Mouse (Mus musculus) kidney, embryonic 14.5 days (tissue): ENCODE results near the gene Mto1. TPM values are rescaled to one million over a fixed set of nuclear protein-coding genes. Genes with fewer than 3 reads are reported as not detected.

Experiments used
- ATAC-seq: fragments of 200-750 bp; cut with Nextera tagmentation; 2 replicates; pipeline ENCODE4 v1.8.0; 2017; ENCODE audit warnings: moderate number of reproducible peaks, mild to moderate bottlenecking, moderate TSS enrichment, moderate library complexity; ENCODE audit not compliant: low FRiP score, low TSS enrichment
- H3K27ac ChIP-seq: fragments of 300-500 bp; sonication (generic); 2 replicates; pipeline ENCODE4 v1.5.1; 2014; ENCODE audit warnings: low read depth, mild to moderate bottlenecking, low read length, moderate library complexity, mixed read lengths
- H3K27me3 ChIP-seq: fragments of 300-500 bp; sonication (generic); 2 replicates; pipeline ENCODE4 v1.6.1; 2014; ENCODE audit warnings: mild to moderate bottlenecking, low read length; ENCODE audit not compliant: control insufficient read depth, insufficient read depth
- H3K36me3 ChIP-seq: fragments of 300-500 bp; sonication (generic); 2 replicates; pipeline ENCODE4 v1.6.1; 2014; ENCODE audit warnings: low read length, mixed read lengths; ENCODE audit not compliant: control insufficient read depth, insufficient read depth
- H3K4me1 ChIP-seq: fragments of 300-500 bp; sonication (generic); 2 replicates; pipeline ENCODE4 v1.6.1; 2014; ENCODE audit warnings: low read length, mixed read lengths; ENCODE audit not compliant: control insufficient read depth, insufficient read depth
- H3K4me2 ChIP-seq: fragments of 300-500 bp; sonication (generic); replicated peaks from 2 replicates; pipeline ENCODE4 v1.6.1; 2014; ENCODE audit warnings: low read depth, mild to moderate bottlenecking, low read length
- H3K4me3 ChIP-seq: fragments of 300-500 bp; sonication (generic); 2 replicates; pipeline ENCODE4 v1.5.1; 2014; ENCODE audit warnings: mild to moderate bottlenecking, low read length
- H3K9ac ChIP-seq: fragments of 300-500 bp; sonication (generic); 2 replicates; pipeline ENCODE4 v1.6.1; 2014; ENCODE audit warnings: low read depth, mild to moderate bottlenecking, low read length, moderate library complexity
- H3K9me3 ChIP-seq: fragments of 300-500 bp; sonication (generic); 2 replicates; pipeline ENCODE4 v1.6.1; 2016; ENCODE audit warnings: low read length; ENCODE audit not compliant: control insufficient read depth
- WGBS: fragments of 180-500 bp; shearing (Covaris S2); extraction: QIAGEN DNeasy Blood & Tissue Kit; methylation state at CpG from one replicate; pipeline ENCODE4 v1.1.7; 2014; 5-methylcytosine and 5-hydroxymethylcytosine counted together
- polyA plus RNA-seq: library from polyadenylated mRNA; unstranded; fragments of >200 nt; fragmentation: Nextera tagmentation; extraction: Ambion mirVana; gene quantifications from 2 replicates; pipeline ENCODE4 v1.2.1, GENCODE M21; 2014

The Mto1 gene
- polyA plus RNA-seq, 1 experiment from 2014 or later: 29.3 TPM

DNA sequence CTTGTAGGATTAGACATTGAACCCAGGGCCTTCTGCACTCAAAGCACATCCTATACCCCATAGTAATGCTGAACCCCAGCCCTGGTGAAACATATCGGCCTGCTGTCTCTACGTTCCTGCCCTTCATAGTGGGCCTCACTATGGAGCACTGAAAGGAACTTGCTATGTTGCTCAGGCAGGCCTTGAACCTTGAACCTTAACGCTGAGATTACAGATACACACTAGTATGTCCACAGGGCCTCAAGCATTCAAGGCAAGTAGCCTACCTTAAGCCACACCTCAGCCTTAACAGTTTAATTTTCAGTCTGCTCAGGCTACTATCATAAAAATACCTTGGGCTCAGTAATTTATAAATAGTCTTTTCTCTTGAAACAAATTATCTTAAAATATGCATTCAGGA is 44.2 kb downstream of the Mto1 start:
- no peaks in the 10 kb centered on the region for H3K4me1 ChIP-seq
- H3K27me3 ChIP-seq: no peaks in the 10 kb centered on the region
- WGBS: 89% methylated on average over 3 of the region's 3 CpGs
- no peaks in the 10 kb centered on the region for H3K9me3 ChIP-seq
- H3K36me3 ChIP-seq: no peaks in the 10 kb centered on the region
- H3K4me3 ChIP-seq: no peak overlapping the region
- no peak overlapping the region for H3K4me2 ChIP-seq
- no peak for ATAC-seq
- H3K27ac ChIP-seq: no peak overlapping the region
- no peak overlapping the region for H3K9ac ChIP-seq

DNA sequence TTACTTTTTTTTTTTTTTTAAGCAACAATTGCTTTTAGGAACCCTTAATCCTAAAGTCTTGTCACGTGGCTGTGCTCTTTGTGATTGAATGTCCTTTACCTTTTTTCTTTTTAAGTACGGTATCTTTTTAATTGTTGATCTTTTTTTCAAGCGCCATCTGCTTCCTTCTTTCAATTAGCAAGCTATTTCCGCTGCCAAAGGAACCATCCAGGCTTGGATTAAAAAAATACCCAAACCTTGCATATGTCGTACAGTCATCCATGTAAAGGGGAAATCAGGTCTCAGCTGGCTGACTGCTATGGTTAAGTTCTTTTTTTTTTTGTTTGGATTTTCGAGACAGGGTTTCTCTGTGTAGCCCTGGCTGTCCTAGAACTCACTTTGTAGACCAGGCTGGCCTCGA is 45.2 kb downstream of the Mto1 start:
- H3K4me1 ChIP-seq: no peaks in the 10 kb centered on the region
- WGBS: 80% methylated on average over 7 of the region's 7 CpGs
- no peaks in the 10 kb centered on the region for H3K36me3 ChIP-seq
- H3K9me3 ChIP-seq: no peaks in the 10 kb centered on the region
- no peak overlapping the region for H3K4me2 ChIP-seq
- no peaks in the 10 kb centered on the region for H3K27me3 ChIP-seq
- no peak overlapping the region for H3K27ac ChIP-seq
- H3K4me3 ChIP-seq: no peak overlapping the region
- no peak overlapping the region for H3K9ac ChIP-seq
- ATAC-seq: no peak

DNA sequence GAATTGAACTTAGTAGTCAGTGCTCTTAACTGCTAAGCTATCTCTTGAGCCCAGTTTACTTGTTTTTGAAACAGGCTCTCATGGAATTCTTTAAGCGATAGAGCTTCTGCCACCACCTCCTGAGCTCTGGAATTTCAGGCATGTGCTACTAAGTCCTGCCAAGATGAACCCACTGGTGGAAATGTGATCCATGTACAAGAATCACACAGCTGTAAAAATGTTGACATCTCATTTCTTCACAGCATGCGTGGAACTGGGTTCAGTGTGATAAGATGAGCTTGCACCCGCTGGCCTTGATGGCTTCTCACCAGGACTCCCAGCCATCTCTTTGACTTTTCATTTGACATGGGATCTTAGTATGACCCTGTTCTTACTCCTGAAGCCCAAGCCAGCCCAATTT is 52.4 kb downstream of the Mto1 start:
- WGBS: 66% methylated on average over 3 of the region's 3 CpGs

DNA sequence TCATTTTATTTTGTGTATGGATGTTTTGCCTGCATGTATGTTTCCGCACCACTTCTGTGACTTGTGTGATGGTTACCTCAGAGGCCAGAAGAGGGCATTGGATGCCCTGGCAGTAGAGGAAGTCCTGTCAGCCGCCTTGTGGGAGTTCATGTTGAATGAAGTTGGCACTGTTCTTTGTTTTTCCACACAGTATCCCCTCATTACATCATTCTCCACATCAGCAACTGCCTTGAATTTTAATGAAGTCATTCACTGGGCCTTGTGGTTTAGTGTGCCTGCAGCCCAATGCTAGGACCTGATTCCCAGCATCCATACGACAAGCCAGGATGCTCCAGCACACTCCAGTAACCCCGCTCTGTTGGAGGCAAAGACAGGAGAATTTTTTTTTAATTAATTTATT is 53.3 kb downstream of the Mto1 start:
- ATAC-seq: no peak
- WGBS: 88% methylated on average over 4 of the region's 4 CpGs

More for the DNA sequence above, 52.4 kb downstream of the Mto1 start:
- H3K9ac ChIP-seq: no peak overlapping the region
- H3K9me3 ChIP-seq: no peaks in the 10 kb centered on the region
- no peak for ATAC-seq
- H3K4me2 ChIP-seq: no peak overlapping the region
- no peak overlapping the region for H3K27ac ChIP-seq
- H3K36me3 ChIP-seq: no peaks in the 10 kb centered on the region
- peaks cover 11% of the 10 kb centered on the region; the same call in 1 of the 2 replicates for H3K4me1 ChIP-seq
- H3K4me3 ChIP-seq: no peak overlapping the region
- H3K27me3 ChIP-seq: no peaks in the 10 kb centered on the region

DNA sequence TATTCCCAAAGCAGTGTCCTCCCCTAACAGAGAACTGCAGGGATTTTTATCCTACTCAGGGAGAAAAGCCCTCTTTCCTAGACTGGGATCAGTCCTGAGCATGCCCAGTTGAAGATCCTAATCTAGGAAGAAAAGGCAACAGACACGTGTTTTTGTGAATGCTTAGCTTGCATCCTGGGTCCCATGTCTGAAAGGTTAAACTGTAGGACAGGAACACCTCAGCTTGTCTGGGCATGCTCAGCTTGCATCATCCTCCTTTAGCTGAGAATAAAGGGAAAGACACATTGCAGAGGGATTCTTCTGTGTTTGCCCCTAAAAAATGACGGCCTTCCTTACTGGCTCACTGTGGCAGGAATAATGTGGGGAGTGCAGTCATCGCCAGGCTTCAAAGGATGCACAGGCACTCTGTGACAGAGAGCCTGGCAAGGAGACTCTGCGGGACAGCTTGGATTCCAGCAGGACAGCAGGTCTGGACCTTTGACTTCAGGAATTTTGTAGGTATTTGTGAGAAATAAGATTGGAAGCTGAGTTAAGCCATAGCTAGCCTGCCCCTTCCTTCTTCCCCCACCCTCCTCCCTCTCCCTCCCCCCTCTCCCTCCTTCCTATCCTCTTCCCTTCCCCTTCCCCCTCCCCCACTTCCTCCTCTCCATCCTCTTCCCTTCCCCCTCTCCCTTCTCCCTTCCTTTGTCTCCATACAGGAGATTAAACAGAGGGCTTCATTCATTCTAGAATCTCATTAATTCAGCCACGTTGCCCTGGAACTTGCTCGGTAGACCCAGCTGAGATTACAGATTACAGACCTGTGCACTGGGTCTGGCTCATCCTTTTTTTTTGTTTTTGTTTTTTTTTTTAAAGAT is 55.4 kb downstream of the Mto1 start:
- Histone ChIP-seq H3K36me3 (no peaks in the 10 kb centered on the region), H3K9ac (0 out of 2 replicates have a peak overlapping the region, but pooled peaks have one; percentile 23), H3K9me3 (no peaks in the 10 kb centered on the region), H3K4me3 (no peak overlapping the region), H3K27me3 (no peaks in the 10 kb centered on the region), H3K27ac (peak overlapping the region; percentile 52; the same call in 1 of the 2 replicates), H3K4me2 (no peak overlapping the region), H3K4me1 (peaks cover 11% of the 10 kb centered on the region; the same call in 1 of the 2 replicates)
- 14% methylated on average over 6 of the region's 6 CpGs for WGBS
- 0 out of 2 replicates have a peak, but pooled peaks have one; percentile 26 for ATAC-seq

More for the DNA sequence above, 53.3 kb downstream of the Mto1 start:
- no peak overlapping the region for H3K27ac ChIP-seq
- no peaks in the 10 kb centered on the region for H3K9me3 ChIP-seq
- no peak overlapping the region for H3K9ac ChIP-seq
- H3K4me3 ChIP-seq: no peak overlapping the region
- no peaks in the 10 kb centered on the region for H3K36me3 ChIP-seq
- no peaks in the 10 kb centered on the region for H3K27me3 ChIP-seq
- H3K4me1 ChIP-seq: peaks cover 11% of the 10 kb centered on the region; the same call in 1 of the 2 replicates
- no peak overlapping the region for H3K4me2 ChIP-seq

DNA sequence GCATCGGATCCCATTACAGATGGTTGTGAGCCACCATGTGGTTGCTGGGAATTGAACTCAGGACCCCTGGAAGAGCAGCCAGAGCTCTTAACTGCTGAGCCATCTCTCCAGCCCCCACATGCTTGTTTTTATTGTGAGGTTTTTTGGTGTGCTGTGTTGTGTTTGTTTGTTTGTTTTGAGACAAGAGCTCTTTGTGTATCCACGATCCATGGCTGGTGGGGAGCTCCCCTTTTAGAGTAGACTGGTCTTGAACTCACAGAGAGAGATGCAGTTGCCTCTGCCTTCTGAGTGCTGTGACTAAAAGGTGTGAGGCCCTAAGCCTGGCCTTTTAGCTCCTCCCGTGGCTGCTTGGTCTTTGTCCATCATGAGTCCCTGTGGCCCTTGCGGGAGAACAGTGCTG is 56.1 kb downstream of the Mto1 start:
- H3K27ac ChIP-seq: no peak overlapping the region
- WGBS: 76% methylated on average over 4 of the region's 4 CpGs
- no peak for ATAC-seq

DNA sequence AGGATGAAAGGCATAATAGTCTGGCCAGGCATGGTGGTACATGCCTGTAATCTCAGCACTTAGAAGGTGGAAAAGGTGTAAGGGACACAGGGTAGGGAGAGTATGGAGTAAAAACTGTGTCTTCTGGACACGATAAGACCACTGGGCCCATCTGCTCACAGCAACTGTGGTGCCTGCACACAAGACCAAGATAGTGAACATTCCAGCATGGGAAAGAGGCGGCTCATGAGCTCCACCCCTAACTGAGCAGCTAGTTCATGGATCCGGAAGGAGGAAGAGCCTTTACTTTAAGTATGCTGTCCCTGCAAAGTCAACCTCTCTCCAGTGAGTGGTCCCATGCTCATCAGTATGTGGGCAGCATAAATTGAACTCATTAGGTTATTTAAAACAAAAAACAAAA is 56.7 kb downstream of the Mto1 start:
- H3K4me3 ChIP-seq: no peak overlapping the region
- peaks cover 11% of the 10 kb centered on the region; the same call in 1 of the 2 replicates for H3K4me1 ChIP-seq
- H3K4me2 ChIP-seq: no peak overlapping the region
- no peaks in the 10 kb centered on the region for H3K36me3 ChIP-seq
- WGBS: 72% methylated on average over 3 of the region's 3 CpGs
- H3K9ac ChIP-seq: no peak overlapping the region
- ATAC-seq: no peak
- no peaks in the 10 kb centered on the region for H3K9me3 ChIP-seq
- H3K27me3 ChIP-seq: no peaks in the 10 kb centered on the region
- H3K27ac ChIP-seq: no peak overlapping the region

More for the DNA sequence above, 56.1 kb downstream of the Mto1 start:
- Histone ChIP-seq H3K27me3 (no peaks in the 10 kb centered on the region), H3K4me1 (peaks cover 11% of the 10 kb centered on the region; the same call in 1 of the 2 replicates), H3K4me2 (no peak overlapping the region), H3K9me3 (no peaks in the 10 kb centered on the region), H3K36me3 (no peaks in the 10 kb centered on the region), H3K4me3 (no peak overlapping the region), H3K9ac (no peak overlapping the region)

DNA sequence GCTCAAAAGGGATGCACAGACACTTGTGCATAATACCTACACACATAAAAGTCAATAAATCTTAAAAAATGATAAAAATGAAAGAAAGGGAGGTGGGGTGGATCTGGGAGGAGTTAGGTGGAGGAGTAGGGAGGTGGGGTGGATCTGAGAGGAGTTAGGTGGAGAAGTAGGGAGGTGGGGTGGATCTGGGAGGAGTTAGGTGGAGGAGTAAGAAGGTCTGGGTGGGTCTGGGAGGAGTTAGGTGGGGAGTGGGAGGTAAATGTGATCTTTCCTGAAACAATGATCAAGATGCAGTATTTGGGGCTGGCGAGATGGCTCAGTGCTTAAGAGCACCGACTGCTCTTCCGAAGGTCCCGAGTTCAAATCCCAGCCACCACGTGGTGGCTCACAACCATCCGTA is 57.2 kb downstream of the Mto1 start:
- no peaks in the 10 kb centered on the region for H3K27me3 ChIP-seq
- no peak overlapping the region for H3K4me2 ChIP-seq
- no peaks in the 10 kb centered on the region for H3K36me3 ChIP-seq
- WGBS: 88% methylated on average over 6 of the region's 6 CpGs
- no peak overlapping the region for H3K27ac ChIP-seq
- no peak overlapping the region for H3K4me3 ChIP-seq
- no peak overlapping the region for H3K9ac ChIP-seq
- ATAC-seq: no peak
- no peaks in the 10 kb centered on the region for H3K9me3 ChIP-seq
- peaks cover 11% of the 10 kb centered on the region; the same call in 1 of the 2 replicates for H3K4me1 ChIP-seq

DNA sequence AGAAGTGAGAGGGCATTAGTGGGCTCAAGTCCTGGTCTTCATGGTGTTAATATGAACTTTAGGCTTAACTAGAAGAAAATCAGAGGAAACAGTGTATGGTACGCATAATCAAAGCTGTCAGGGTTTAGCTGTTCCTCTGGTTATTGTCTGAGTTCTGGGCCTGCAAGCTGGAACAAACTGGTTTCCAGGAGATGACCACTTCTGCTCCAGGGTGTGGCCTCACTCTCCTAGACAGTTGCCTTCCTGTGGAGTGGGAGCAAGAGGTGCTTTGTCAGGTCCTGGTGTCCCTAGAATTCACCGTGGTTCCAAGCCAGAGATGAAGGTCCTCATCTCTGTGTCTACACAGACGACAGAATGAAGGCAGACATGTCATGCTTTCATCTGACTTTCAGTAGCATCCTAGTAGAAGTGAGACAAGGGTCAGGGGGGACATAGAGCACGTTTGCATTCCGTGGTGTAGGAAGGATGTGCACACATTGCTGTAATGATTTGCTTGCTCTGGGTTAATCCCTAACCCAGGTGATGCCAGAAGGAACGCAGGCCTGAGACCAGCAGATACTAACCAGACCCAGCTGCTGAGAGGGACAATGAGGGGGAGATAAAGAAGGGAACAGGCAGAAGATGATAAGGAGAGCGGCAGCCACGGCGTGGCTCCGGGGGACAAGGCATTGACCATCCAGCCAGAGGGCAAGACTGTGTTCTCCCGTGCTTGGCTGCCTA is 58.2 kb downstream of the Mto1 start:
- Histone ChIP-seq H3K4me1 (peaks cover 11% of the 10 kb centered on the region; the same call in 1 of the 2 replicates), H3K4me3 (no peak overlapping the region), H3K9ac (no peak overlapping the region), H3K27ac (no peak overlapping the region), H3K9me3 (no peaks in the 10 kb centered on the region), H3K27me3 (no peaks in the 10 kb centered on the region), H3K4me2 (no peak overlapping the region), H3K36me3 (no peaks in the 10 kb centered on the region)
- 69% methylated on average over 11 of the region's 11 CpGs for WGBS
- ATAC-seq: peak; percentile 63; the same call in 1 of the 2 replicates
